Mouse (Mus musculus) neural tube, embryonic 14.5 days (tissue): ENCODE data around the gene Olfr592. TPM values are rescaled to one million over a fixed set of nuclear protein-coding genes. Genes with fewer than 3 reads are reported as not detected.

Source experiments
- polyA plus RNA-seq: library from polyadenylated mRNA; unstranded; fragments of >200 nt; fragmentation: Nextera tagmentation; extraction: Ambion mirVana; gene quantifications from 2 replicates; pipeline ENCODE4 v1.2.1, GENCODE M21; 2014

Olfr592 gene
- polyA plus RNA-seq, 1 experiment from 2014 or later = not detected

Other genes starting within 250 kb of the Olfr592 start
- gene Olfr573-ps1, start 242.2 kb upstream of the Olfr592 start, polyA plus RNA-seq = not detected in 2 replicates
- gene Olfr574, start 236.3 kb upstream of the Olfr592 start, polyA plus RNA-seq = not detected in 2 replicates
- gene Olfr575, start 226.0 kb upstream of the Olfr592 start, polyA plus RNA-seq = not detected in 2 replicates
- not detected in 2 replicates for gene Olfr576, start 222.1 kb upstream of the Olfr592 start, polyA plus RNA-seq
- gene Olfr577, start 208.9 kb upstream of the Olfr592 start, polyA plus RNA-seq = not detected in 2 replicates
- gene Olfr578, start 195.5 kb upstream of the Olfr592 start, polyA plus RNA-seq = not detected in 2 replicates
- gene Olfr582, start 146.8 kb upstream of the Olfr592 start, polyA plus RNA-seq = not detected in 2 replicates
- not detected in 2 replicates for gene Olfr583, start 133.5 kb upstream of the Olfr592 start, polyA plus RNA-seq
- gene Olfr584, start 102.9 kb upstream of the Olfr592 start, polyA plus RNA-seq = not detected in 2 replicates
- not detected in 2 replicates for gene Olfr585, start 87.1 kb upstream of the Olfr592 start, polyA plus RNA-seq
- not detected in 2 replicates for gene Olfr586, start 59.2 kb upstream of the Olfr592 start, polyA plus RNA-seq
- gene Olfr588-ps1, start 43.9 kb upstream of the Olfr592 start, polyA plus RNA-seq = not detected in 2 replicates
- not detected in 2 replicates for gene Olfr589, start 28.4 kb upstream of the Olfr592 start, polyA plus RNA-seq
- gene Olfr591, start 6.5 kb upstream of the Olfr592 start, polyA plus RNA-seq = not detected in 2 replicates
- gene Olfr593, start 27.1 kb downstream of the Olfr592 start, polyA plus RNA-seq = not detected in 2 replicates
- not detected in 2 replicates for gene Olfr594, start 32.2 kb downstream of the Olfr592 start, polyA plus RNA-seq
- not detected in 2 replicates for gene Usp17ld, start 67.7 kb downstream of the Olfr592 start, polyA plus RNA-seq
- gene Olfr596, start 120.8 kb downstream of the Olfr592 start, polyA plus RNA-seq = not detected in 2 replicates
- gene Olfr597, start 131.5 kb downstream of the Olfr592 start, polyA plus RNA-seq = not detected in 2 replicates
- not detected in 2 replicates for gene Olfr598, start 138.8 kb downstream of the Olfr592 start, polyA plus RNA-seq
- not detected in 2 replicates for gene Olfr599, start 151.1 kb downstream of the Olfr592 start, polyA plus RNA-seq
- not detected in 2 replicates for gene Olfr600, start 164.9 kb downstream of the Olfr592 start, polyA plus RNA-seq
- gene Olfr601, start 177.9 kb downstream of the Olfr592 start, polyA plus RNA-seq = not detected in 2 replicates
- not detected in 2 replicates for gene Olfr603, start 201.4 kb downstream of the Olfr592 start, polyA plus RNA-seq
- not detected in 2 replicates for gene Usp17lc, start 230.3 kb downstream of the Olfr592 start, polyA plus RNA-seq